Mouse (Mus musculus) embryonic fibroblast, embryonic 13.5 days (primary cell): ENCODE data around the gene Olfr341.

Experiments used
- CTCF ChIP-seq: IDR thresholded peaks from 2 replicates; pipeline ENCODE4 v1.5.1; 2011; ENCODE audit warnings: mild to moderate bottlenecking, control low read depth, low read length, moderate library complexity, borderline replicate concordance; ENCODE audit not compliant: insufficient read depth
- POLR2A ChIP-seq: IDR thresholded peaks from 2 replicates; pipeline ENCODE4 v1.6.1; 2011; ENCODE audit warnings: low read depth, mild to moderate bottlenecking, control low read depth, low read length, moderate library complexity

GRCm38 (mm10) chr2:36482368-36482767 lies at the start of gene Olfr341:
- no peak for TF ChIP-seq POLR2A
- TF ChIP-seq CTCF = no peak
